Mouse (Mus musculus) forelimb bud, embryonic 11.5 days (tissue): ENCODE measurements around the gene Pnliprp2.

Experiments used
- DNase-seq: peaks from one replicate; pipeline ENCODE4 v3.0.0-alpha.2; 2012; ENCODE audit warnings: low read depth, low spot score

Pnliprp2 gene

DNA sequence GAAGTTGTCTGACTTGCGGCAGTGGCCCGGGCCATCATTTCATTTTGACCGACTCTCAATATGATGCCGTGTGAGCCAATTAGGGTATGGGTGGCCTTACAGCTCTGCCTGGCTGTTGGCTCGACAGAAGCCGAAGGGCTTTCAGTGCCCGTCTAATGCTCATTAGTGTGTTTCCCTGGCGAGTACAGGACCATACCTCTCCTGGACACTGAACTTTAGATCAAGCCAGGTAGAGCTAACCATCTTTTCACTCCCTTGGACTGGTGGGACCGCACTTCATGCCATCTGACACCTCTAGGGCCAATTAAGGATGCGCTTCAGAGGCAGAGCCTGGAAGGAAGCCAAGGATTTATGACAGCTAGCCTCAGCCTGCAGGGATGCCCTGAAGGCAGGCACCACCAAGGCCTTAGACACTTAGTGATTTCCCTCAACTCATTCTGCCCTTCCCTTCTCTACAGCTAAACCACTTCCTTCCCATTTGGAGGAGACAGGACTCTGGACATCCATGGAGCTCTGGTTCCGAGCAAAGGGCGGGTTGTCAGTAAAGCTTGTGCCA lies 35.7 kb downstream of the Pnliprp2 start:
- DNase-seq: no peak

- no peak for DNase-seq
Observed at GRCm38 (mm10) chr19:58805191-58805779, 45.8 kb downstream of the Pnliprp2 start.

DNA sequence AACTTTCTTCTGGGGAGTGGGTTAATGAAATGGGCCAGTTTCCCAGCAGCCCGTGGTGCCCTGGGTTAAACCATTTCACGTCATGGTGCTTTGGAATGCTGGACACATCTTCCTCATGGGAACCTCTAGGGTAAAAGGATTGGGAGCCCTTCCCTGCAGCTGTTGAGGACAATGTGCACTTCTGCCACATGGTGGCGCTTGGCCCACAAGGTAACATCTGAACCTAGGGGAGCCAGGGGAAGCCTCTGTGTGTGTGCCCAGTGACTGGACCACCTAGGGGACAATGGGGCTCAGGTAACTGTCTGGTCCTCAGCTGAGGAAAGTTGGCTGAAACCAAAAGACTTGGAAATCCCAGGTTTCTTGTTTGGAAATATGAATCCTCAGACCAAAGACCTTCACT lies 46.8 kb downstream of the Pnliprp2 start:
- DNase-seq: peak; percentile 68

GRCm38 (mm10) chr19:58808864-58809263 lies 49.3 kb downstream of the Pnliprp2 start:
- DNase-seq: no peak

DNA sequence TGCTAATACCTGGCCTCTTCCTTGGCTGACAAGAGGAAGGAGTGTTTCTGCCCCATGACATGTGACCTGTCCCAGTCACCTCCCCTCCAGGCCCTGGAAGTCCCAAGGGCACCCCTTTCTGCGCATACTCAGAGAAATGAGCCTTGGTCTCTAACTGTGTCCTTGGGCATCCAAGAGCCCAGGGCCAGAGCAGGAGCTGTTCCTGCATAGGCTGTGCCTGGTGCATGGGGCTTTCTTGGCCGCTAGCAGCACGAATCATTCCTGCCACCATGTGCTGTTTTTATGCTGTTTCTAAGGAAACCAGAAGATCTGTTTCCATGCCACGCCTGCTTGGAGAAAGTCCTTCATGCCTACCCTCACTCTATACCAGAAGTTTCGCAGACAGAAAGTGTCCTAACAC lies 51.0 kb downstream of the Pnliprp2 start:
- no peak for DNase-seq

DNA sequence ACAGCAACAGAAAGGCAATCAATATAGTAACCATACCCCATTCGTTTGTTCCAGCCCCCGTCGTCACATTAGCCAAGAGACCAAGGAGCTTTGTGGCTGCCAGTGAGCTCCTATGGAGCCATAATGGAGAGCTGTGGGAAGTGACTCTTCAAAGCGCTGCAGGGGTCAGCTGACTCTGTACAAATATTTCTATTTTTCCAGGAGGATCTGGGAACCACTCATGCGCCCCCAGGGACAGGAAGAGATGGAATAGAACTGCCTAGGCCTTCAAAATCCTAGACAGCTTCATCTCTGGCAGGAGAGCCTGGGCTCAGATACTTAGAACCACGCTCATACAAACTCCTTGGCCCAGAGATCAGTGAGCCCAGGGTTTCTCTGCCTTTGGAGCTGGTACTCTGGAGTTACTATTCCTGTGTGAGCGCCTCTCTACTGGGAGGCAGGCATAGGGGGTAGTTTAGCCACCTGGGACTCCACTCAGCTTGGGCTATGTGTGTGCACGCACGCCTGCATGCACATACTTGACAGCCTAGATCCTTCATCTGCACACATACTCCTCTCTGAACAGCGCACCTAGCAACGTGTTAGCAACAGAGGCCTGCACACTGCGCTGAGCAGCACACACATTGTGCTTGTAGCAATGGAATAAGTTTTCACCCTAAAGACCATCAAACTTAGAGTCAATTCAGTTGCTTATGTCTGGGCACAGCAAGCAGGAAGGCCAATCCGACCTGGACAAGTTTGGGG lies 55.8 kb downstream of the Pnliprp2 start:
- DNase-seq: no peak

DNA sequence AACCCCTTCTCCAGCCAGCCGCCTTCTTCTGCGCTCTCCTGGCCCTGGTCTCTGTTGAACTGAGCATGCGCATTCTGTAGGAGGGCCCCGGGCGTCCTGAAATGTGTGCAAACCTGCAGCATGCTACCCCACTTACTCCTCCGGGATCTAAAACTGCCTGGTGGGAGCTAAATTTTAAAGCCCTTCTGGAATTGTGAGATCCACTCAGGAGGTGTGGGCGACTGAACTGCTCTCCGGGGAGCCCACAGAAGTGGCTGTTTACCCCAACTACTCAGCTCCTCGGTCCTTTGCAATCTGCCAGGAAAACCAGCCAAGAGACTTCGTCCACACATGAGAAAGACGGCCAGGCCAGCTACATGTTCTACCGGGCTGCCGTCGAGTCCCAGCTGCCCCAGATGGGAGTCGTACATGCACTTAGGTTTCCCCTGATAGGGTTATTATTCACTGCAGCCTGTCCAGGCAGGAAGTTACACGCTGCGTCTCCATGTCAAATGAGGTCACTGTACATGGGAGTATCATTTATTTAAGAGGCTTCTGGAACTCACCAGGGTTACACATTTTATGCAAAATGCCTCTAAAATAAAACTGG lies 57.0 kb downstream of the Pnliprp2 start:
- DNase-seq: no peak

GRCm38 (mm10) chr19:58817398-58817797 lies 57.9 kb downstream of the Pnliprp2 start:
- DNase-seq: no peak

DNA sequence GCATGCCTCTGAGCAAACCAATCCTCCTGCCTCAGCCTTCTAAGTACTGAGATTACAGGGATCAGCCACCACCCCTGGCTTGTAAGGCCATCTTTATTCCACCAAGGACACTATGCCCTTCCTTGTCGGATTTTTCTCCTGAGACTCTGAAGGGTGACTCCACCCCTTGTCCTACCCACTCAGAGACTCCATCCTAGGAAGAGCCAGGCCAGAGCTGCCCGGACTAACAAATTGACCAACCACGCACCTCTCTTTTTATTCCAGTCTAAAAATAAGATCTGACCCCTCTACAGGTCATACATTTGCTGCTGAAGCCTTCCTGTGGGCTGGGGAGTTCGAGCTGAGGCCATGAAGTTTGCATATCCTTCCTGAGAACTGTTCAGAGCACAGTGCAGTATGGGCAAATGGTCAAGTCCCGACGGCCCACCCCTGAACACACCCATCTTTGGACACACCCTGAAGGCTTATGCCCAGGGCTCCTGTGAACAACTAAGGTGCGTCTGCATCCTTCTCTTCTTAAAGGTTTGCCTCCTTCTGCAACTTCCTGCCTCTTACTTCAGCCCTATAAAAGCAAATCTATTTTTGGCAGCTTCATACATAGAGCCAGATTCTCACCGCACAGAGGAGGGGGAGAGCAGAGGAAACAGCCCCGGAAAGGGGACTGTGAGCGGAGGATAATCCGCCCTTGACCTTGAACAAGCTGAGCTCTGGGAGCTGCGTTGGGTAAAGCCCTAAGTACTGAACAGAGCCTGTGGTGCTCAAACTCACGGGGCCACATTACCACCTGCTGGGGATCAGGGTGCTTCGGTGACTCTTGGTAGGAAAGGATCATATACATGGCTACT lies 59.3 kb downstream of the Pnliprp2 start:
- no peak for DNase-seq

DNA sequence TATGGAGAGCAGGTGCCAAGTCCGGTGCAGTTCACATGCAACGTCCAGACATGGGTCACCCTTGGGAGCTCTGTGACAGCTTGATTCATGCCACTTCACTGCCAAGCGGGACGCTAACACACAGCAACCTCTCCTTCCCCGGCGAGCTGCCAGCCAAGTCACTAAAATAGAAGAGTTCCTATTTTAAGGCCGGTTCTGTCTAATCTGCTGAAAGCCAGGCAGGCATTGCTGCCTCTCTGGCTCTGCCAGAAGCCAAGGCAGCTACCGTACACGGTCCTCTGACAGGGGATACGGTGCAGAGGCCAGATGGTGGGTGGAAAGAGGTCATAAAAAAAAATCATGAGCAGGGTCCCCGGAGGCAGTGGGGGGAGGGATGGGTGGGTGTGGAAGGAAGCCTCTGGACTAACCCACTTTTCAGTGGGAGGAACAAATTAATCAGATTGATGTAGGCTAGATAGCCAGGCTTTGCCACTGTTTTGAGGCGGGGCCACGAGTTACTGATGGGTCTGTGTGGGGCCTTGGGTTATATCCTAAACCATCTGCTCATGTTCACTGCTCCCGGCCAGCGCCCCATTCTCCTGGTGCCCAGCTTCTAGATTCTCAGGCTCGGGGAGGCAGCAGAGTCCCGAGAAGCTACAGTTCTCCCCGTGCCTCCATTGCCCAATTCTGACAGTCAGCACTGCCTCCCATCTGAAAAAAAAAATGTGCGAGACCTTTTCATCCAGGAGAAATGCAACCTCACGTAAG lies 63.1 kb downstream of the Pnliprp2 start:
- peak; percentile 25 for DNase-seq

DNA sequence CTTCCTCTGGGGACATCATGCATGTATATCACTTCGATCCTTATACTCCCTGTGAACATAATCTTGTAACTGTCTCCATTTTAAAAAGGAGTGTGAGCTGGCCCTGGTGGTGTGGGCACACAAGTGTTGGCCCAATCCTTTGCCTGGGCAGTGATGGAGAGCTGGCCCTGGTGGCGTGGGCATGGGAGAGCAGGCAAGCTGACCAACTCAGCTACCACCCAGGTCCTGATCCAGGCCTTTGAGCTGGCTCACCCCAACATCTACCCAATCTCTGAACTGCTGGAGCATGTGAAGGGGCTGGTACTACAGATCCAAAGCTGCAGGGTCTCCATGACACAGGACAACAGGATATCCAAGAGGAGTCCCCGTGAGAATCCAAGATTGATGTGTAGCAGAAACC lies 63.8 kb downstream of the Pnliprp2 start:
- no peak for DNase-seq

- DNase-seq: no peak
Observed at GRCm38 (mm10) chr19:58824316-58824715, 64.8 kb downstream of the Pnliprp2 start.
